Mouse (Mus musculus): Measurements from ENCODE around the gene Sf3b2.
A peak's percentile ranks its signal among the peaks of the same experiment; 100 is the strongest.
"Not testable (repeated sequence)": the region's sequence is repeated elsewhere in the genome, so short reads cannot be mapped to it uniquely, and the experiment has no call there.

Sf3b2 gene

DNA sequence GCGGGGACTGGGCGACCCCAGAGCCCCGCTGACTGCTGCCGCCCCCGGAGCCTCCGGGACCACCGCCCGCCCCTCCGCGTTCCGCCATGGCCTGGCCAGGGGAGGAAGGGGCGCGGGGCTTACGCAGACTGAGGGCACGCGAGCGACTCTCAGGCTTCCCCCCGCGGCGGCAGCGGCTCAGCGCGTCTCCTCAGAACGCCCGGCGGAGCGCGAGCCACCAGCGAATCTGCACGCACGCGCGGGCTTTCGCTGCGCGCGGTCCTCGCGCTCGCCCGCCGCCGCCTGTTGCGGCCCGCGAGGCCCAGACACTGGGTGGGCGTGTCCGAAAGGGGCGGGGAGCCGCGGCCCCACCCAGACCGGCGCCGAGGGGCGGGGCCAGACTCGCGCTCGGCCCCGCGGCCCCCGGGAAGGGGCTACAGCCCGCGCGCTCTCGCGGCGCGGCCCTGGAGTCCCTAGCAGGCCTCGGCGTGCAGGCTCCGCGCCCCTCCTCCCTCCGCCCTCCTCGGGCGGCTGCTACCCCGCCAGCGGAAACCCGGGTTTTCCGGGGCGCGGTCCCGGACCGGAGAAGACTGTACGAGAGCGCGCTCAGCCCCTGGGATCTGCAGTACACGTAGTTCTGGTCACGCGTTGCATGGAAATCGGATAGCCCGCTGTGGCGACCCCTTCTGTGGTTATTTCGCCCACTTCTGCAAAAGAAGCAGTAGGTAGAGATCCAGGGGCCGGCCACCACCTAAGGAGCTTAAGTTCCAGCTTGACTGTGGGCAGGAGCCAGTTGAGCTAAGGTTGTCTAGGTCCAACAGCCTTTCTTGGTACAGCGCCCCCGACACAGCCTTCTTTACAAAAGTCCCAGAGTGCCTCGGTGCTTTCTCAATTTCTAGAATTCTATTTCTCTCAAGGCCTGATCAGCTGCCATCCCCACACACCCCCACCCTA, 22.2 kb downstream of the Sf3b2 start, which contains the start of gene Pacs1:
Gene Pacs1 (minus strand): TSS at position 319 of the 933 bp plus-strand sequence.
- DNase-seq (ENCODE audit: low spot score in 2 of 2), result peak; percentile 92 to 94

DNA sequence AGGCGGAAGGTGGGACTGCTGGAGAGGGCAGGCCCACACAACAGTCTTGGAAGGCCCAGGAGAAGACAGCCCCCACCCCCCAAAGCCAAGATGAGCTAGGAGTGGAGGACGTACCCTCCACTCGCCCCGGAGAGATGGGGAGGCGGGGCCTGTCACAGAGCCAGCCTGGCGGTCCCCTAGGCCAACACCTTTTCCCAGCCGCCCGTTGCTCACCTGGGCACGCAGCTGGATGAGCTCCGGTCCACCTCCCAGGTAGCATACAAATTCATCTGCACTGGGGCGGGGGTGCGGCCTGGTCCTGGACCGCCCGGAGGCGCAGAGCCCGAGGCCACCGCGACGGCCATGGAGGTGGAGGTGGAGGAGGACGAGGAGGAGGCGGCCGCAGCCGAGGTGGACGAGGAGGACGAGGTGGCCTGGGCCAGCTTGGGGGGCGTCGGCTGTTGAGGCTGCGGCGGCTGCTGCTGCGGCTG, 22.9 kb downstream of the Sf3b2 start:
- peak; percentile 27 to 44 for DNase-seq (ENCODE audit: low spot score in 2 of 2)

DNA sequence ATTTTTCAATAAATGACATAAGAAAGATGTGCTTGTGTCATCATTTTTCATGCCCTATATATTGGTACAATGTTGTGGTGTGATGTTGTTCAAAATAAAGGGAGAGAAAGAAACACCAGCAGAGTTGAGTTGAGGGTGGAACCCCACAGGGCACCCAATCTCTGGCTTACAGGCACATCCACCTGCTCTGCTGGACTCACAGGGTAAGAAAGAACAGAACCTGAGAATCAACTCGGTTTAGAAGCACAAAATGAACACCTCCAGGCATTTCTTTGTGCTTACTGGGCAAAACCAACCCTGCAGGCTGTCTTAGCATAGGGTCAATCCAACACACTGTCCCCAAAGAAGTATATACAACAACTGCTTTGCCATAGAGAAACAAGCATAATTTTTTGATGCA, 23.8 kb downstream of the Sf3b2 start:
- no peak for DNase-seq (ENCODE audit: low spot score in 2 of 2)

DNA sequence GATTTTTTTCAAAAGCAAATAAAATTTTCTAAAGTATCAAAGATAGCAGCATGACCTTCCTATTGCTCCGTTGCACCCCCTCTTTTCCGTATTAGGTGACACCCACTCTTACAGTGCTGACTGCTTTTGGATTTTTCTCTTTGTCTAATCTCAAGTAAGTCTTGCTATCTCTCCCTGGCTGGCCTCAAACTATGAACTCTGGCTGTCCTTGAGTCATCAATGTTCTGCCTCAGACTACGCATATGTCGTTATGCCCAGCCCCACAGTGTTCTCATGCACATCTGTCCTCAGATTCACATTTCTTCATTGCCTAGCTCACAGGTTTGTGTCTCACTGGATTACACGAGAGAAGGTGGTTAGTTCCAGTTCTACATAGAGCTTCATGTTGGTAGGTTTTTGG, 25.9 kb downstream of the Sf3b2 start:
- no peak for DNase-seq (ENCODE audit: low spot score in 2 of 2)

DNA sequence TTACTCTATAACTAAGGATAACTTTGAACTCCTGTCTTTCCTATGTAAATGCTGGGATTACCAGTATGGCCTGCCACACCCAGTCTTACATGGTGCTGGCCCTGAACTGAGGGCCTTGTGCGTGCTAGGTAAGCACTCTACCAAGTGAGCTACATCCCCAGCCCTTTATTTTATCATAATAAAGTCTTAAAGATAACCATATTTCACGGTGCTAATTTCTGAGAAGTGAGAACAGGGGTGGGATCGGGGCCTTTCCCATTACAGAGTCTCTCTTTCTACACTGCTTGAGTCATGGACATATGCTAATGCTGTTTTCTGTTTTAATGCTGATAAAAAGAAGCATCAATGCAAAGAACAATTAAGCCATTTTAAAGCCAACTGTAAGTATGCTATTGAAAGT, 26.4 kb downstream of the Sf3b2 start:
- no peak for DNase-seq (ENCODE audit: low spot score in 2 of 2)

DNA sequence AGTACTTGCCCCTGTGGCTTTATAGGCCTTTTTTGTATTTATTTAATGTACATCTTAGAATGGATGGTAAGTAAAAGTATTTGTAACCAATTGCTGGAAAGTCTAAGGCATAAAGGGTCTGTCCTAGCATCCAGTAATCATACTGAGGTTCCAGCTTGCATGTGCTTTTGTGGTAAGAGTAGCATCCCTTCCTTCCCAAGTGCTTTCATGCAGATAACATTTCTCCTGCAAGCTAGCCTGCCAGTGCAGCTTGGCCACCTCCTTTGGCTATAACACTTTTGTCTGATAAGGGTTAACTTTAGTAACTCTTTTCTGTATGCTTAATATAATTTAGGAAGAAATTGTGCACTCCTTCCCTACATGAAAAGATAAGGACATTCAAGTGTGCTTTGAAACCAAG, 27.2 kb downstream of the Sf3b2 start:
- DNase-seq (ENCODE audit: low spot score in 2 of 2), result no peak

DNA sequence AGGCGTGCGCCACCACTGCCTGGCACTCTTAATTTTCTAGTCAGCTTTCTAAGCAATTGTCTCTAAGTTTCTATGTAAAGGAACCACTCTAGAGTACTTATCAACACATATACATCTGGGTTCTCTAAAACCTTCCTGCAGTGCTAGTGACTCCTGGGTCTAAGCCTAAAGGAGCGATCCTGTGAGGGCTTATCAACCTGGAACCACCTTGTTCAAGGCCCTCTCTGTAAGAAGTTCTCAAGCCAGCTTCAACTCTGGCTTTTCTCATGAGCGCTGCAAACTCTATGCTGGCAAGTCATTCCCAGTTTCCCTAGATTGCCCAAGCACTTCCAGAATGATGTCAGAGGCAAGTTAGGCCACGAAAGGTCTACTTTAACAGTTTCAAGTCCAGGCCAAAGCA, 28.2 kb downstream of the Sf3b2 start:
- DNase-seq (ENCODE audit: low spot score in 2 of 2), result no peak

DNA sequence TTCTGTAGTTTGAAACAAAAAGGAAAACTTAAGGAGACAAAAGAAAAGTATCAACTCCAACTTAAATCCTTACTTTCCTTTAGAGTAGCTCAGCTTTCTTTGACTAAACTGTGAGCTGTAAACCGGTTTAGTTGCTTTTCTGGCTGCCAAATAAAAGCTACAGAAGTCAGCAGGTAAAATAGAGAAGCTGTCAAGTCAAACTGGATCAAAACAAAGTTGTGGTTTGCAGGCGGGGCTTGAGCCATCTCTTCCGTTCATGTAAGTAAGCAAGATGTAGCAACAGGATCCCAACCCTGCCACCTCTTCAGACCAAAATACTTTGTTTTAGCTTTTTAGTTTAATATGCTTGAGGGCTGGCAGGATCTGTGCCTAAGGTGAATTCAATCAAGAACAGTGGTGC, 38.1 kb downstream of the Sf3b2 start:
- peak; percentile 79 to 84 for DNase-seq (ENCODE audit: low spot score in 2 of 2)

DNA sequence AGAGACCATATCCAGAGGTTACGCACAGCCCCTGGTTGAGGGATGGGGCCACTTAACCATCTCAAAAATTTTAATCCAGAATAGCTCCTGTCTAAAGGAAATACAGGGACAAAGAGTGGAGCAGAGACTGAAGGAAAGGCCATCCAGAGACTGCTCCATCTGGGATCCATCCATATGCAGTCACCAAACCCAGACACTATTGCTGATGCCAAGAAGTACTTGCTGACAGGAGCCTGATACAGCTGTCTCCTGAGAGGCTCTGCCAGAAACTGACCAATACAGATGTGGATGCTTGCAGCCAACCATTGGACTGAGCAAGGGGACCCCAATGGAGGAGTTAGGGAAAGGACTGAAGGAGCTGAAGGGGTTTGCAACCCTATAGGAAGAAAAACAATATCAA, 58.3 kb downstream of the Sf3b2 start:
- not testable (repeated sequence) for DNase-seq (ENCODE audit: low spot score in 2 of 2)

DNA sequence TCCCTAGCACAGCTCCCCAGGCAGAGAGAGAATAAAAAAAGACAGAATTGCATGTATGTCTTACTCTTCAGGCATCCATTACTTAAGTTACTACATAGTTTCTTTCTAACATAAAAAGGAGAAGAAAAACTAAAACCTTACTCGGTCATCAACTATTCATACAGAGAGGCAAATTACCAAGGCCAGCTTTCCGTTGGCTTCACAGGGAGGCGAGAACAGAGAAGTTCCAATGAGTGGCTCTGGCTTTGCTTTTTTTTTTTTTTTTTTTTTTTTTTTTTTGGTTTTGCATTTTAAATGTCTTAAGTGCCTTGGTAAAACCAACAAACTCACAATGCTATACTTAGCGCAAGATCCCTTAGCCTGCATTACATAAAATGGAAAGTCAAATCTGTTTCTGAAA, 62.6 kb downstream of the Sf3b2 start:
- peak; percentile 64 to 66 for DNase-seq (ENCODE audit: low spot score in 2 of 2)

DNA sequence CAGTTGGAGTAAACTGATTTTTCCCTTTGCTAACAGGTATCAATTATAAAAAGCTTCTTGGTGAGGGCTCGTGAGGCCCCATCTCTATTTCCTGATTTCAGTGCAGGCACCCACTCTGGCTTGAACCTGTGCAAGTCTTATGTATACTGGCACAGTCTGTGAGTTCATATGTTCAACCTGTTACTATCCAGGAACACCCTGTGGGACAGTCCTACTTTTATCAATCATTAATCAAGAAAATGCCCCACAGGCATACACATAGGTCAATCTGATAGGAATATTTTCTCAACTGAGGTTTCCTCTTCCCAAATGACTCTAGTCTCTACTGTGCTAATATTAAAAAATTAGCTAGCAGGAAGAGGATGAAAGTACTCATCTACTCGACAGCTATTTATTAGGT, 65.1 kb downstream of the Sf3b2 start:
- DNase-seq (ENCODE audit: low spot score in 2 of 2), result no peak

DNA sequence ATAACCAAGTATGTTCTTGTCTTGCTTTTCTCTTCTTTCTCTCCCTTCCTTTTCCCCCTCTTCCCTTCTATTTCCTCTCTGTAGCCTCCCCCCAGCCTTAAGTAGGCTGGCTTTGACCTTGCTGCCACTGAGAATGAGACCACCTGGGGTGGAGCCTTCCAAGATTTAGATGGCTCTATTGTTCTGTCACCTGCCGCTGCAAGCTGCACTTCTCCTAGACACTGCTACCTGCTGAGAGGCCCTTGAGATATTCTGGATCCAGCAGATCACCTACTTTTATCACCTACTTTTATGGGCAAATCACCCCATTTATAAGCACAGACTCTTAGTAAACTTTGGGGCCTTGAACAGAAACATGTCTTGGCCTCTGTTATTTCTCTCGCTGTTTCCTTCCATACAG, 70.6 kb downstream of the Sf3b2 start:
- no peak for DNase-seq (ENCODE audit: low spot score in 2 of 2)

DNA sequence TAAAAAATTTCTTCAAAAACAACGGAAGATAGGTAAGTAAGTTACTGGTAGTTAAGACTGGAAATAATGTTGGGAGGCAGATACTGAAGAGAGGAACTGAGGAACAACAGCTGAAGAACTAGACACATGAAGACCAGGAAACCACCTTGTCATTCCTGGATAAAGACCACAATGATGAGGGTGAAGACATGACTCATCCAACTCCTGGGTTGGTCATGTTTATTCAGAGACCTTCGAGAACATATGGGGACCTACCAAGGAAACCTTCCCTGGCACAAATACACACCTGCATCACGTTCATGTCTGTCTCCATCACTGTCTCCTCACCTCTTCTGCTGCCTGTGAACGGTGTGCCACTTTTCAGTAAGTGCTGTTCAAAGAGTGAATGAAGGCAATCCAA, 71.2 kb downstream of the Sf3b2 start:
- no peak for DNase-seq (ENCODE audit: low spot score in 2 of 2)

All from spleen, postnatal 36 days (tissue).